Mouse (Mus musculus) mature B cell (primary cell): ENCODE data around the gene Rad21l.

ENCODE experiments used
- in situ Hi-C: fragments of 300-500 bp; cut with MboI; formaldehyde crosslinking; loops from 2 replicates; pipeline ENCODE4 v1.14.3; 2019

The Rad21l gene

GRCm38 (mm10) chr2:151668433-151668832 is at the start of gene Rad21l:
Rad21l (minus strand) TSS chr2:151668533.
- in situ Hi-C loops, result no loop called here

GRCm38 (mm10) chr2:151716318-151717055 is 48.2 kb upstream of the Rad21l start:
- in situ Hi-C loops, result no loop called here

DNA sequence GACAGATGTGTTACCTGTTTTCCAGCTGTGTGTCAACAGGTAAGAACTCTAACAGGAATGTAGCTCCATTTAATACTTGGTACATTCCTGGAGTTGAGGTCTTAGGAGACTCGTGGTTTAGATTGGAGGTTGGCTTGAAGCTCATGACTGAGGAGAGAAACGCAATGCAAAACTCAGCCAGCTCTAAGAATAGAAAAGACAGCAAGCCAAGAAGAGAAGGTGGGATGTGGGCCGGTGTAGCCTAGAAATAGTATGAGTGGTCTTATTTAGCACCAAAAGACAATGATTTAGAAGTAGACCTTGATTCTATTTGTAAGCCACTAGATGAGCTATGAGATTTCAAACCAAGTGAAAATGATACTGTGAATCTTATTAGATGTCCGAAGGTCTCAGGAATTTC is 47.2 kb upstream of the Rad21l start:
- in situ Hi-C loops, result no loop called here

- in situ Hi-C loops, result no loop called here
These were observed 44.3 kb upstream of the Rad21l start for GRCm38 (mm10) chr2:151712647-151713046.

DNA sequence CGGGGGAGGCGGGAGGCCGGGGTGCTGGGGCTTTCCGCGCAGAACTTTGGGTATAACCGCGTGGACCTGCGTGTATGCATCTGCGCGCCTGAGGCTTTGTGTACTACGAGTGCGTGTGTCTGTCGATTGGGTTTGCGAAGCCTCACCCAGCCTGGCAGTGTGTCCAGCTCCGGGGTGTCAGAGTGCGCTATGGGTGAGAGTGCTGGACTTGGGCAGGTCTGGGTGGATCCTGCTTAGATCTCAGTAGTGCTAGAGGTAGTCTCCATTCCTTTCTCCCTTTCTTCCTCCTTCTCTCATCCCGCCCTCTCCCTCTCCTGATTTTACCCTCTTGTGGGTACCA is 34.5 kb upstream of the Rad21l start:
- in situ Hi-C loops, result no loop called here

- in situ Hi-C loops, result no loop called here
These were observed 34.0 kb upstream of the Rad21l start for GRCm38 (mm10) chr2:151702146-151702850.

- in situ Hi-C loops, result no loop called here
These were observed 33.2 kb upstream of the Rad21l start, which contains the start of gene Tmem74b for GRCm38 (mm10) chr2:151701231-151702145. Tmem74b (plus strand) TSS chr2:151702008.

- in situ Hi-C loops, result no loop called here
These were observed 14.6 kb upstream of the Rad21l start for GRCm38 (mm10) chr2:151682976-151683375.

DNA sequence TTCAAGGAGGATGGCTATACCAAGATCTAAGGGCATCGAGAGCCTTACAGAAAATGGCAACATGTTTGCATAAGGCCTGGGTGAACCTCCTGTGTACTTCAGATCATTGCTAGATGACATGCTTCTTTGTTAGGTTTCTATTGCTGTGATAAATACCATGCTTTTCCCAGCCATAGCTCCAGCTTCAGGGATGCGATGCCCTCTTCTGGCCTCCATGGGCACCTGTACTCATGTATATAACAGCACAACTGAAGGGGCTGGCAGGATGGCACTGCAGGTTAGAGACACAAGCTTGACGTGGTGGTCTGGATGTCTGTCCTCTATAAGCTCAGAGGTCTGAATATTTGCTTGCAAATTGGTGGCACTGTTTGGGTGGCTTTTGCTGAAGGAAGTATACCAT is 14.0 kb upstream of the Rad21l start:
- in situ Hi-C loops, result no loop called here

- in situ Hi-C loops, result no loop called here
These were observed 7.9 kb upstream of the Rad21l start for GRCm38 (mm10) chr2:151676234-151676633.

DNA sequence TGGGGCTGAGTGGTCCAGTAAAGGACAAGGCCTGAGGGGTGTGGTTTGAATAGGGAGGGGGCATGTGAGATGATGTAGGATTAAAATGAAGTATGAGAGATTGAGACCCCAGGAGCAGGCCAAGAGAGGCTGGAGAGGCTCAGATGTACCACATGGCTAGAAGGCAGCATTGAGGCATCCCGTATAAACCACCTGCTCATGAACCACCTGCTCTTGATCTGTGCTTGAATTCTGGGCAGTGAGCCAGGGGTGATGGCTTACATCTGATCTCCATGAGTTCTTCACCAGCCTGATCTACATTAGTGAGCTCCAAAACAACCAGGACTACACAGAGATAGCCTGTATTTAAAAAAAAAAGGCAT is 2.6 kb upstream of the Rad21l start:
- in situ Hi-C loops, result no loop called here

- in situ Hi-C loops, result no loop called here
These were observed 2.0 kb upstream of the Rad21l start for GRCm38 (mm10) chr2:151670026-151670967.

DNA sequence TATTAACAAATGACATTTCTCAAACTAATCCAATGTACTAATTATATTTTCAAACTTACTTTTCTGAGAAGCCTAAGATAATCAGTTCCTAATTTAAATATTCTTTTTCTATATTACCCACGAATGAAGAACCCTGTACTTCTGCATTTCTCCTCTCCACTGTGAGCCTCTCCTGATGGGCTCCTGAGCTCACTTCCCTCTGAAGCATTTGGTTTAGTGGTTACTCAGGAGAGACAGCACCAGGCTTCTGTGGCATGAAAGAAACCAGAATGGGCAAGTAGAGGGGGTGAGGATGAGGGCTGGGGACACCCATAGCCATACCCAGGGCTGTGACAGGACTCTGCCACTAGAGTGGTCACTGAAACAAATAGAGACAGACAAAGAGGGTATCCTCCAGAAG is 16.3 kb downstream of the Rad21l start:
- in situ Hi-C loops, result no loop called here

DNA sequence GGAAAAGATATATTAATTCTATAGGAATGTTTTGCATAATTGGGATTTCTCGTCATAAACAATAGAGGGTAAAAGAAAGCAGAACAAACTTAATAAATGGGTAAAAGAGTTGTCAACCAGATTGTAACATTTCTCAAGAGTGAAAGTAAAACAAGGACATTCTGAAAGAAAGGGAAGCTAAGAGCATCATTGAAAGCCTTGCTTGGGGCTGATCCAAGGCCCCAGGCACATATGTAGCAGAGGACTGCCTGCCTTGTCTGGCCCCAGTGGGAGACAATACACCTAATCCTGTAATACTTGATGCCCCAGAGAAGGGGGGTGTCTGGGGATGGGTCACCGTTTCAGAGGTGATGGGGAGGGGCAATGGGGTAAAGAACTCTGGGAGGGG is 32.3 kb downstream of the Rad21l start:
- in situ Hi-C loops, result no loop called here

- in situ Hi-C loops, result no loop called here
These were observed 32.8 kb downstream of the Rad21l start for GRCm38 (mm10) chr2:151635362-151636014.

- in situ Hi-C loops, result no loop called here
These were observed 33.4 kb downstream of the Rad21l start for GRCm38 (mm10) chr2:151634903-151635302.

- in situ Hi-C loops, result no loop called here
These were observed 35.4 kb downstream of the Rad21l start for GRCm38 (mm10) chr2:151632982-151633381.

DNA sequence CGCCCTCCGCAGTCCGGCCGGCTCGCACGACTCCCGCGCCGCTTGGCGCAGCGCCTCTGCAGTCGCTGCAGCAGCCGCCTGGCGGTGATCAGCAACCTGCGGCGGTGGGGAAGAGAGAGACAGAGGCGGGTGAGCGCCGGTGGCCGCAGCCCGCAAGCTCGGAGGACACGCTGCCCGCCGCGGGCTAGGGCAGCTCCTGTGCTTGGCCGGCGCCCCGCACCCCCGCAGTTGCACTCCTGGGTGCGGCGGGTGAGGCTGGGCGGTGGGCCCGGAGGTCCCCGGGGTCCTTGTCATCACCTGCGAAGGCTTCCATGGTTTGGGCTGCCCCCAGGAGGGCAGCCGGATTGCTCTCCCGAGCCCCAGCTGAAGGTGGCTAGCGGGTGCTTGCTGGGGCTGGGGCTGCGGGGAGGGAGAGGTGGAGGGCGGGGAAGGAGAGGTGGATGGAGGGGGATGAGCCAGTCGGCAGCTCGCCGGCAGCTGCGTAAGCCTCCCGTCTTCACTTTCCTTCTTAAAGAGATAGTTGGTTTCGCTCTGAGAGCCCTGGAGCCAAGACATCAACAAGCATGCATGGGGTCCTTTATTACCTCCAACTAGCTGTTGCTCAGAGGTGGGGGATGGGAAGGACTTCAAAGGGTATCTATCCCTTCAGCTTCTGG is 36.0 kb downstream of the Rad21l start, which contains the start of gene Snph:
Snph (minus strand) TSS at position 435 of the 656 bp plus-strand sequence.
- in situ Hi-C loops, result no loop called here

DNA sequence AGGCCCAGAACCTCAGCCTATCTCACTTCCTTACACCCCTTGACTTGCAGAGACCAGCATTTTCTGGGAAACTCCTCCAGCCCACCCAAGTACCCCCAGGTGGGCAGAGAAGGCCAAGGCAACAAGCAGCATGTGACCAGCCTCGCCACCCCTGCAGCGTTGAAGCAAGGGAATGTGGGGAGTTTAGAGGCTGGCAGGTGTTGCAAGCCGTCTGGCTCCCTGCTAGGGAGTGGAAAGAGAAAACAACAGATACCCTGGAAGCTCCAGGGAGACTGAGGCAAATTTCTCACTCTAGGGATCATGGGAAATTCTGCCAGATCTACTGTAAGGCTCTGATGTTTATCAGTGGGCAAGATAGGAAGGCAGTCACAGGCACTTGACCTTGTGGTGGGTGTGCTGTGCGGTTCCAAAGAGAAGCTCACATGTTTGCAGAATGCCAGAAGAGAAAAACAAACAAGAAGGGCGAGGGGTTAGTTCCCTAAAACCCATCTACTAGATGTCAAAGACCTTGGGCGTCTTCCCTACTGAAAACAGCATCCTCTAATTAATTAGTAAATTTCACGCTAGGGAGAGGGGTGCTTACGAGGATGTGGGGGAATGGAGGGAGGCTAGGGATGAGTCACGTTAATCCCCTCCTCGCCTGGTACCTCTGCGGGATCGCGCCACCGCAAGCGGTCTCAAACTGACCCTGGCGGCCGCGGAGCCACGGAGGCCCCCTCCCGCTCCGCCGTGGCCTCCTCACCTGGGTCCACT is 36.8 kb downstream of the Rad21l start:
- in situ Hi-C loops, result no loop called here
